Mouse (Mus musculus): ENCODE results near the gene Hs3st5.
"Not testable (repeated sequence)": the region's sequence is repeated elsewhere in the genome, so short reads cannot be mapped to it uniquely, and the experiment has no call there.

The Hs3st5 gene

GRCm38 (mm10) chr10:36557673-36558072 lies 51.1 kb downstream of the Hs3st5 start:
- DNase-seq (ENCODE audit: low read depth), result no peak

GRCm38 (mm10) chr10:36558736-36559135 lies 52.1 kb downstream of the Hs3st5 start:
- no peak for DNase-seq (ENCODE audit: low read depth)

GRCm38 (mm10) chr10:36567258-36567657 lies 60.6 kb downstream of the Hs3st5 start:
- no peak for DNase-seq (ENCODE audit: low read depth)

- DNase-seq (ENCODE audit: low read depth), result no peak
These were observed 65.9 kb downstream of the Hs3st5 start for GRCm38 (mm10) chr10:36572540-36572939.

- DNase-seq (ENCODE audit: low read depth), result no peak
These were observed 71.9 kb downstream of the Hs3st5 start for GRCm38 (mm10) chr10:36578375-36579145.

GRCm38 (mm10) chr10:36610400-36610799 lies 103.8 kb downstream of the Hs3st5 start:
- DNase-seq (ENCODE audit: low read depth), result no peak

- not testable (repeated sequence) for DNase-seq (ENCODE audit: low read depth)
These were observed 104.8 kb downstream of the Hs3st5 start for GRCm38 (mm10) chr10:36611415-36611814.

GRCm38 (mm10) chr10:36623037-36623436 lies 116.4 kb downstream of the Hs3st5 start:
- DNase-seq (ENCODE audit: low read depth), result no peak

- DNase-seq (ENCODE audit: low read depth), result no peak
These were observed 121.3 kb downstream of the Hs3st5 start for GRCm38 (mm10) chr10:36627952-36628351.

- DNase-seq (ENCODE audit: low read depth), result no peak
These were observed 125.1 kb downstream of the Hs3st5 start for GRCm38 (mm10) chr10:36631746-36632145.

GRCm38 (mm10) chr10:36650653-36651052 lies 144.0 kb downstream of the Hs3st5 start:
- DNase-seq (ENCODE audit: low read depth), result no peak

- no peak for DNase-seq (ENCODE audit: low read depth)
These were observed 207.4 kb downstream of the Hs3st5 start for GRCm38 (mm10) chr10:36713974-36714373.

- DNase-seq (ENCODE audit: low read depth), result no peak
These were observed 219.6 kb downstream of the Hs3st5 start for GRCm38 (mm10) chr10:36726239-36726638.

GRCm38 (mm10) chr10:36729361-36730098 lies 222.9 kb downstream of the Hs3st5 start:
- DNase-seq (ENCODE audit: low read depth), result no peak

- no peak for DNase-seq (ENCODE audit: low read depth)
These were observed 232.8 kb downstream of the Hs3st5 start for GRCm38 (mm10) chr10:36739375-36739774.

- DNase-seq (ENCODE audit: low read depth), result no peak
These were observed 243.4 kb downstream of the Hs3st5 start for GRCm38 (mm10) chr10:36750021-36750420.

- no peak for DNase-seq (ENCODE audit: low read depth)
These were observed 247.9 kb downstream of the Hs3st5 start for GRCm38 (mm10) chr10:36754471-36754870.

GRCm38 (mm10) chr10:36773595-36773994 lies 267.0 kb downstream of the Hs3st5 start:
- no peak for DNase-seq (ENCODE audit: low read depth)

GRCm38 (mm10) chr10:36774898-36775297 lies 268.3 kb downstream of the Hs3st5 start:
- DNase-seq (ENCODE audit: low read depth), result no peak

GRCm38 (mm10) chr10:36781641-36782040 lies 275.0 kb downstream of the Hs3st5 start:
- DNase-seq (ENCODE audit: low read depth), result no peak

- no peak for DNase-seq (ENCODE audit: low read depth)
These were observed 280.4 kb downstream of the Hs3st5 start for GRCm38 (mm10) chr10:36786970-36787369.

- DNase-seq (ENCODE audit: low read depth), result no peak
These were observed 285.2 kb downstream of the Hs3st5 start for GRCm38 (mm10) chr10:36791771-36792170.

- no peak for DNase-seq (ENCODE audit: low read depth)
These were observed 288.7 kb downstream of the Hs3st5 start for GRCm38 (mm10) chr10:36795311-36795710.

Data from c-Kit-positive CD71-positive TER-119-negative erythroid progenitor cells, embryonic 14.5 days (primary cell).